Mouse (Mus musculus): ENCODE measurements at regions not wholly inside any gene's neighbourhood (a gene's known extent, or its start where the extent isn't known, plus 50 kb on each side); places are given as distances from the start of the nearest gene placed in this dataset.
A peak's percentile ranks its signal among the peaks of the same experiment; 100 is the strongest.

DNA sequence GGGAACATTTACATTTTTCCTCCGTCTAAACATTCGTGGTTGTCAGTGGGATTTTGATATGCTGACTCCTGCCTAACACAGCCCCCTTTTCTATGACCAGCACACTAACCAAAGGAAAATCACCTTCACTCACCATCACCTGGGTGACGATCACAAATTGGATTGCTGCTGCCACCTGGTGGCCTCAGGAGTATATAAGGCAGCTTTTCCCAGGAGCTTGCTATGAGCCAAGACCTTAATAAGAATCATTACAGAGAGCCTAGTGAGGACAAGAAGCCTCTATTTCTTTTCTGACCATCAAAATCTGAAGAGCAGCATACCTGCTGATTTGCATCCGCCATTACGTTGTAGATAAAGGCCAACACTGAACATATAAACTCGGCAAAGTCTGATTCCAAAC is 137.3 kb upstream of the Nabp1 start:
- Histone ChIP-seq H3K4me1 (no peaks in the 10 kb centered on the region; the same call in 1 of the 2 replicates), H3K36me3 (replicated peaks; ENCODE audit: low read length) (no peaks in the 10 kb centered on the region), H3K27me3 (replicated peaks) (peaks cover 7% of the 10 kb centered on the region), H3K9me3 (no peaks in the 10 kb centered on the region), H3K4me3 (replicated peaks) (no peak overlapping the region)
- TF ChIP-seq GATA1 (IDR thresholded peaks at IDR 0.05; ENCODE audit: borderline replicate concordance, low read length) (no peak), FLI1 (IDR thresholded peaks at IDR 0.05; ENCODE audit: low read length) (no peak)

DNA sequence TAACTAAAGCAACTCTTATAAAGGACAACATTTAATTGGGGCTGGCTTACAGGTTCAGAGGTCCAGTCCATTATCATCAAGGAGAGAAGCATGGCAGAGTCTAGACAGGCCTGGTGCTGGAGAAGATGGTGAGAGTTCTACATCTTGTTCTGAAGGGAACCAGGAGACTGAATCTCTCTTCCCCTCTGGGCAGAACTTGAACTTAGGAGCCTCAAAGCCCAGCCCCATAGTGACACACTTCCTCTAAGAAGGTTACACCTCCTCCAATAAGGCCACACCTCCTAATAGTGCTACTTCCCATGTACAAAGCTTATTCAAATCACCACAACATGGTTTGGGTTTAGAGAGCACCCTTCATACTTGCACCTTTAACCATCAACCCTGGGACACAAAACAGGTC is 136.5 kb upstream of the Nabp1 start:
- Histone ChIP-seq H3K4me3 (replicated peaks) (no peak overlapping the region), H3K27me3 (replicated peaks) (peaks cover 7% of the 10 kb centered on the region), H3K4me1 (no peaks in the 10 kb centered on the region), H3K36me3 (replicated peaks; ENCODE audit: low read length) (no peaks in the 10 kb centered on the region), H3K9me3 (no peaks in the 10 kb centered on the region)
- TF ChIP-seq FLI1 (IDR thresholded peaks at IDR 0.05; ENCODE audit: low read length): no peak

DNA sequence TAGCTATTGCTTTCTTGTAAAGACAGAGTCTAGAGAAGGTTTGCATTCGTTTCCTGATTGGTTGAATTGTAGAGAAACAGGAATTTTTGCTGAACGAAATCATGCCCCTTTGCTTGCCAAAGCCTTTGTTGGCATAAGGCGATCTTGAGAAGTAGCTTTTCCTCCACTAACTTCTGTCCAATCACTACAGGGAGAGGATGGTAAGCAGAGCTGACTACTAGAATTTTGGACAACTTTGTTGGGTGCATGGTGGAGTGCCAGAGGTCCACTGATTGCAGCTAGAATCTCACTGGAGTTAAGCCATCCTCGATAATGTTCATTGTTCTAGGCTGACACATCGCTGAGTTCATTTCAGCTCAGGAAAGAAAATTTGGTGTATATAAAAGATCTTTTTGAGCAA is 131.1 kb upstream of the Nabp1 start:
- H3K4me1 ChIP-seq: no peaks in the 10 kb centered on the region
- TF ChIP-seq GATA1 (IDR thresholded peaks at IDR 0.05; ENCODE audit: borderline replicate concordance, low read length) (no peak), FLI1 (IDR thresholded peaks at IDR 0.05; ENCODE audit: low read length) (no peak)
- no peak overlapping the region for H3K4me3 ChIP-seq (replicated peaks)

DNA sequence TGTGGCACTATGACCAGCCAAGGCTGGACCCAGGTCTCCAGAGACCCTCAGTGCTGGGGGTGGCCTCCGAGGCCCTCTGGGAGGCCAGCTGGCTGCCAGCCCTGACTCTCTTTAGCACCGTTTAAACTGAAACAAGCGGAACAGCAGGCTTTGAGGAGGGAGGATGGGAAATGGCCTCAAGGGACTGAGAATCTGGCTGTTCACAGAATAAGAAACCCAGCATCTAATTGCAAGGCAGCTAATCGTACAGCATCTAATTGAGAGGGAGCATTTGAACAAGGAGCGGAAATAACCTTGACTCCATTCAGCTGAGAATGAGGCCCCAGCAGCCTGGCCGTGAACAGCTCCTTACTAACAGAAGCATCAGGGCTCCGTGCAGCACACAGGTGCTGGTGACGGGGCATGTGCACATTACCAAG is 129.2 kb upstream of the Nabp1 start:
- Histone ChIP-seq H3K4me3 (replicated peaks) (no peak overlapping the region), H3K4me1 (no peaks in the 10 kb centered on the region)
- TF ChIP-seq FLI1 (IDR thresholded peaks at IDR 0.05; ENCODE audit: low read length): no peak
- no peak for TF ChIP-seq GATA1 (IDR thresholded peaks at IDR 0.05; ENCODE audit: borderline replicate concordance, low read length)

More for the DNA sequence above, 131.1 kb upstream of the Nabp1 start:
- Histone ChIP-seq H3K36me3 (replicated peaks; ENCODE audit: low read length) (no peaks in the 10 kb centered on the region), H3K9me3 (no peaks in the 10 kb centered on the region), H3K27me3 (replicated peaks) (peaks cover 2% of the 10 kb centered on the region)

DNA sequence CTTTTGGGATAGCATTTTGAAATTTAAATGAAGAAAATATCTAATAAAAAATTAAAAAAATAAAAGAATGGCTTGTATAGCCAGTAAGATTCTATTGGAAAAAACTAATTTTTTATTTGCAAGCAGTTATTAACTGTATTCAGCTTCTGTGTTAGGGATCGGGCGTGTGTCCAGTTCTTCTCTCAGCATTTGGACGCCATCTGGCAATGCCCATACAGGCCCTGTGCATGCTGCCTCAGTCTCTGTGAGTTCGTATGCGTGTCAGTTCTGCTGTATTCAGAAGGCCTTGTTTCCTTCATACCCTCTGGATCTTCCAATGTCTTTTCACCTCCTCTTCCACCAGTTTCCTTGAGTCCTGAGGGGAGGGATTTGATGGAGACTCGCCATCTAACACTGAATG is 123.8 kb upstream of the Nabp1 start:
- peaks cover 6% of the 10 kb centered on the region for H3K4me1 ChIP-seq
- H3K36me3 ChIP-seq (replicated peaks; ENCODE audit: low read length): no peaks in the 10 kb centered on the region
- TF ChIP-seq FLI1 (IDR thresholded peaks at IDR 0.05; ENCODE audit: low read length) (no peak), GATA1 (IDR thresholded peaks at IDR 0.05; ENCODE audit: borderline replicate concordance, low read length) (no peak)
- no peak overlapping the region for H3K4me3 ChIP-seq (replicated peaks)
- no peaks in the 10 kb centered on the region for H3K27me3 ChIP-seq (replicated peaks)
- H3K9me3 ChIP-seq: no peaks in the 10 kb centered on the region

More for the DNA sequence above, 129.2 kb upstream of the Nabp1 start:
- no peaks in the 10 kb centered on the region for H3K9me3 ChIP-seq
- H3K36me3 ChIP-seq (replicated peaks; ENCODE audit: low read length): no peaks in the 10 kb centered on the region
- H3K27me3 ChIP-seq (replicated peaks): peaks cover 2% of the 10 kb centered on the region

DNA sequence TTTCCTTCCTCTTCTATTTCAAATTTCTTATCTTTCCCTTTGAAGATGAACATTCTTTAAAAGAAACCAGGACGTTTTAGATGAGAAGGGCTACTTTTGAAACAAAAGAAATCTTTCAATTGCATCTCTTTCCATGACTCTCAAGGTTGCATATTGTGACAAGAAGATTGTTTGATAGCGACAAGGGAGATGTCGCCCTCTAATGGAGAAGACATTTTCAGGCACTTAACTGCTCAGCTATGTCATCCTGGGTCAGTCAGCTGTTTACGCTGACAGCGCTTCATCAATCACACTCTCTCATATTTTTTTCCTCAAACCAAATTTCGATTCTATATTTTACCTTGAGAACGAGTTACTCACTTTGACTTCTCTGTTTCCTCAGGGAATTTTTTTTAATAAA is 122.2 kb upstream of the Nabp1 start:
- peaks cover 10% of the 10 kb centered on the region for H3K4me1 ChIP-seq
- TF ChIP-seq FLI1 (IDR thresholded peaks at IDR 0.05; ENCODE audit: low read length) (no peak), GATA1 (IDR thresholded peaks at IDR 0.05; ENCODE audit: borderline replicate concordance, low read length) (no peak)

DNA sequence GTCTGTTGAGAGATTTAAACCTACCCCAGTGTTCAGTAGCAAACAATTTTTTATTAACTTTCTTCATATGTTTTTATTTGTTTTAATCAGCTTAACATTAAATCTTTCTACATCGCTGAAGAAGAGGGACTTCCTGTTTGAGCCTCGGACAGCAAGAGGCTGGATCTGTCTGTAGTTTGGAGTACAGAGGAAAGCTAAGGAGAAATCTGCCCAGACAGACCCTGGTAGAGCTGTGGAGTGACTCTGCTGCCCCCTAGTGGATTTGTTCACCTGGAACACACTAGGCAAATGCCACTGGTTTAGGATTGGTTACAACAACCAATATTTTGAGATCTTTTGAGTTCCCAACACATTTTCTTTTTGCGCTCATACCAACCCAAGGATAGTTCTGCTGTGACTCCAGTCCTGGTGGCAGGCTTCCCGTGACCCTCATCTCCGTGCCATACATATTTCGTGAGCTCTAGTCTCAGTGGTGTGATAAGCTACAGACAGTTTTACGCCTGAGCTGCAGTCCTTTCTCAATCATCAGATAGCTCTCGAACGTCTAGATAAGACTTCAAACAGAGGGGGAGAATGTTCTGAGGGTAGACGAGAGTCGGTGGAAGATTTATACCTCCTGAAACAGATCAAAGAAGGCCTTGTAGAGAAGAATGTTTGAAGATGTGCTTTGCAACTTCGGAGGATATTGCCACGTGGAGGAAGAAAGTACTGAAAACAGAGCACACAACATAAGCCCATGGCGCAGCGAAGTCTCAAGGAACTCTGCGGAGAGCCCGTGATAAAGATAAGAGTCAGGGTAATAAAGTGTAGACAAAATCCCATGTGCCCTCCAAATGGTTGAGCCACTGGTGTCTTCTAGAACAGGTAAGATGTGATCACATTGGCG is 119.0 kb upstream of the Nabp1 start:
- no peaks in the 10 kb centered on the region for H3K36me3 ChIP-seq (replicated peaks; ENCODE audit: low read length)
- TF ChIP-seq FLI1 (IDR thresholded peaks at IDR 0.05; ENCODE audit: low read length) (no peak), GATA1 (IDR thresholded peaks at IDR 0.05; ENCODE audit: borderline replicate concordance, low read length) (no peak)
- no peaks in the 10 kb centered on the region for H3K9me3 ChIP-seq
- peak overlapping the region; percentile 77 for H3K4me3 ChIP-seq (replicated peaks)
- H3K4me1 ChIP-seq: peaks cover 35% of the 10 kb centered on the region
- H3K27me3 ChIP-seq (replicated peaks): no peaks in the 10 kb centered on the region

More for the DNA sequence above, 122.2 kb upstream of the Nabp1 start:
- H3K27me3 ChIP-seq (replicated peaks): no peaks in the 10 kb centered on the region
- H3K9me3 ChIP-seq: no peaks in the 10 kb centered on the region
- H3K4me3 ChIP-seq (replicated peaks): no peak overlapping the region
- H3K36me3 ChIP-seq (replicated peaks; ENCODE audit: low read length): no peaks in the 10 kb centered on the region

DNA sequence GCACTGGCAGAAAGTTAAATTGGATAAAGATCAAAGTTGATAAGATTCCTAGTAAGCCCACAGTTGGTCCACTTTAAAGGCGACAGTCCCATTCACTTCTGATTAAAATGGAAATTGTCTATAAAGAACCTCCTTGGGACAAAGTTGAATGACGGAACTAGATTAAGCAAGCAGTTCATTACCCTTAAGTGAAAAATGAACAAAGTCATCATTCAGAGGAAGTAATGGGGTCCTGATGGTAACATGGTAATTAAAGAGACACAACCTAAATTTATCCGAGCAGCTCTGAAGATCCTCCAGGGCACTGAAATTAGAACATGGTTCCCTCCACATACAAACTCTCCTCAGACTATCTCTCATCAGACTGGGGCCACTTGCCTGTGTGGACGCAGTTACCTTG is 116.4 kb upstream of the Nabp1 start:
- H3K27me3 ChIP-seq (replicated peaks): no peaks in the 10 kb centered on the region

DNA sequence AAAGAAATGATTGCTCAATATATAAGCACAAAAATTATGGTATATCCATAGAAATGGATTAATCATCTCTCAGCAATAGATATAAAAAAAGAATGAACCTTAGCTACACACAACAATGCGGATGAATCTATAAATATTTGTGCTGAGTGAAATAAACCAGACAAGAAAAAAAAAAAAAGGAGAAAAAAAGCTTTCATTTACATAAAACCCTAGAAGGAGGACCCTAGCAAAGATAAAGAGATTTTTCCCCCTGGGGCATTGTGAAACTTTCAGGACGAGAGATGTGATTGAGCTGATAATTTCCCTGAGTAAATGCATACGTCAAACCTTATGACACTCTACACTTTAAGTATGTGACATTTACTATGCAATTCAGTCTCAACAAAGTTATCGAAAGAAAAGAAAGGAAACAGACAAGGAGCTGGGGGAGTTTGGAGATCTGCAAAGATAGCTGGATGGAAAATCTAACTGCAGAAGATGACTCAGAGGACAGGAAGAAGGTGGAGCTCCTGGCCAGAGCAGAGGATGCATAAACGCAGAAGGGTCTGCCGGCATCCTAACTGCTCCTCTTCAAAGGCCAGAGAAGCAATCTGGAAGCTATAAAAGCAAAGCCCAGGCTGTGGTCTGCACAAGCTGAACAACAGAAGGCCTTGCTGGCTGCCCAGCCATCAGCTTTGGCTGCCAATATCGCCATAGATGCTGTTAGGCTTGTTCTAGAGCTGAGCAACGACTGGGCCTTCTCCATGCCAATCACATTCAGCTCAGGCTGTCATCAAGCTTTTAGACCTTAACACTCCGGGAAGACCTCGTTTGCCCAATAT is 115.6 kb upstream of the Nabp1 start:
- TF ChIP-seq GATA1 (IDR thresholded peaks at IDR 0.05; ENCODE audit: borderline replicate concordance, low read length) (no peak), FLI1 (IDR thresholded peaks at IDR 0.05; ENCODE audit: low read length) (no peak)
- H3K4me3 ChIP-seq (replicated peaks): no peak overlapping the region

More for the DNA sequence above, 116.4 kb upstream of the Nabp1 start:
- no peaks in the 10 kb centered on the region for H3K36me3 ChIP-seq (replicated peaks; ENCODE audit: low read length)
- H3K9me3 ChIP-seq: no peaks in the 10 kb centered on the region
- H3K4me1 ChIP-seq: peaks cover 51% of the 10 kb centered on the region
- no peak overlapping the region for H3K4me3 ChIP-seq (replicated peaks)
- TF ChIP-seq GATA1 (IDR thresholded peaks at IDR 0.05; ENCODE audit: borderline replicate concordance, low read length) (no peak), FLI1 (IDR thresholded peaks at IDR 0.05; ENCODE audit: low read length) (no peak)

DNA sequence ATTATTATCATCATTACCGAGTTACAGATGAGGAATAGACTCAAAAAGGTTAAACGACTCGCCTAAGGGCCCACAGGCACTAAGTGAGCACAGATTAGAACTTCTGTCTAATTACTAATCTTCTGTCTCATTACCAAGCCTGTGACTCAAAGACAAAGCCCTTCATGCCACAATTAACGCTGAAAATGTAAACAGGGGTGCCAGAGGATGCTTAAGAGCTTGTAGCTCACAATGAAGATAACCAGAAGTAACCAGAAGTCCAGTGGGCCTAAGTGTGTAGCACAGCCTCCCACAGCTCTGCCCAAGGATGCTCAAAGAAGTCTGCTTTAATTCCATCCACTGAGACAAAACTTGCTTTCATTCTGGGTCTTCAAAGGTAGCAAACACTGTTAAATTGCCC is 113.7 kb upstream of the Nabp1 start:
- Histone ChIP-seq H3K27me3 (replicated peaks) (no peaks in the 10 kb centered on the region), H3K4me3 (replicated peaks) (no peak overlapping the region), H3K4me1 (peaks cover 44% of the 10 kb centered on the region), H3K36me3 (replicated peaks; ENCODE audit: low read length) (no peaks in the 10 kb centered on the region), H3K9me3 (no peaks in the 10 kb centered on the region)
- TF ChIP-seq FLI1 (IDR thresholded peaks at IDR 0.05; ENCODE audit: low read length) (no peak), GATA1 (IDR thresholded peaks at IDR 0.05; ENCODE audit: borderline replicate concordance, low read length) (no peak)

More for the DNA sequence above, 115.6 kb upstream of the Nabp1 start:
- no peaks in the 10 kb centered on the region for H3K9me3 ChIP-seq
- no peaks in the 10 kb centered on the region for H3K27me3 ChIP-seq (replicated peaks)
- peaks cover 51% of the 10 kb centered on the region for H3K4me1 ChIP-seq
- H3K36me3 ChIP-seq (replicated peaks; ENCODE audit: low read length): no peaks in the 10 kb centered on the region

Data from megakaryocyte, embryonic 14.5 days (primary cell).